Mouse (Mus musculus): ENCODE results near the gene Cdk14.

DNA sequence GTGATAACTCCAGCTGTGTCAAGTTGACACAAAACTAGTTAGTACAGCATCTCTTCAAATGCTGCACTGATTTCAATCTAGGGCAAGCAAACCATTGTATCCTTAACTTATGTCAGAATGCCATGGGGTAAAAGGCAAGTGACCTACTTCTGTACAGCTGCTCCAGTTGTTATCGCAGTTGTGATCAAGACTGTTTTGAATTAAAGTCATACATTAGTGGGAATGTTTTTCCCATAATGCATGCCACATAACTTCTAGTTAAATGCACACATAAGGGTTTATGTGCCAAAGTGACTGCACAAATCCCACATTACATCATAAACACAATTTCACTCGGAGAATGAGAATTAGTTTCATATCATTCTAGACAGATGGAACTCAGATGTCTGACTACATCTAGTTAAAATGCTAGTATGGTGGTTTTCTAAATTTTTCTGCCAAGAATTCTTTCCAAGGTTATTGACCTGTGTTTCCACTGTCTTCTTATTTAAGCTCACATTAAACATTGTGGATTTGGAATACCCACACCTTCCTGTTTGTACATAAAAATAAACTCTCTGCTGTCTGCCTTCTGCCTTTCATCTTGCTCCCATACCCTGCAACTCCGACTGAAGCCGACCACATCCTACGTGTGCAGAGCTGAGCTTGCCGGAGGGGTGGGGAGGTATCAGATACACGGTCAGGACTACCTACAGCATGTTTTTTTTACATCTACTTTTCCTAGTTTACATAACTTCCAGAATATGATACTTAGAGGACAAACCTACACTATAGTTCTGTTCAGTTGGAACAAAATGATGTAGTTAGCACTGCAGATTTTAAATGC is 407.4 kb downstream of the Cdk14 start:
- TF ChIP-seq POLR2A (IDR thresholded peaks at IDR 0.05; ENCODE audit: insufficient read length, low read depth) (no peak), E2F4 (IDR thresholded peaks at IDR 0.05; ENCODE audit: insufficient read depth) (no peak), USF1 (IDR thresholded peaks at IDR 0.05; ENCODE audit: low read depth) (no peak), SRF (IDR thresholded peaks at IDR 0.05; ENCODE audit: control insufficient read depth, insufficient read length, low read depth) (no peak), MYOG (IDR thresholded peaks at IDR 0.05; ENCODE audit: control insufficient read depth in 1 of 3, insufficient read depth in 1 of 3, insufficient read length in 2 of 3, low read depth in 2 of 3) (no peak), POLR2AphosphoS2 (IDR thresholded peaks at IDR 0.05; ENCODE audit: insufficient read length, low read depth) (no peak)
